Mouse (Mus musculus): ENCODE data around the gene Jakmip3. TPM values are rescaled to one million over a fixed set of nuclear protein-coding genes. Genes with fewer than 3 reads are reported as not detected.

Gene Jakmip3
- total and polyA plus RNA-seq, 3 experiments = not detected

Other genes starting within 250 kb of the Jakmip3 start
- gene Ppp2r2d, start 94.7 kb upstream of the Jakmip3 start, total RNA-seq (2012; rRNA removed) = 29.8 and 30.9 TPM in 2 replicates
- gene Ppp2r2d, start 94.7 kb upstream of the Jakmip3 start, polyA plus RNA-seq (2012; ENCODE audit: insufficient read depth in 1 of 2, insufficient read length in 2 of 2, low read depth in 1 of 2, low replicate concordance in 2 of 2, missing spikeins in 1 of 2) = 10 to 100 TPM in 1 of 2 experiments, not detected in 1; 46.6 TPM
- 2.1 and 2.8 TPM in 2 replicates for gene Mapk1ip1, start 94.5 kb upstream of the Jakmip3 start, total RNA-seq (2012; rRNA removed)
- gene Mapk1ip1, start 94.5 kb upstream of the Jakmip3 start, polyA plus RNA-seq (2012; ENCODE audit: insufficient read depth in 1 of 2, insufficient read length in 2 of 2, low read depth in 1 of 2, low replicate concordance in 2 of 2, missing spikeins in 1 of 2) = 10 to 100 TPM in 1 of 2 experiments, not detected in 1; 12.4 TPM
- gene Bnip3, start 31.2 kb upstream of the Jakmip3 start, total RNA-seq (2012; rRNA removed) = 37.0 and 130 TPM in 2 replicates
- 100 to 1,000 TPM in 1 of 2 experiments, not detected in 1; 135 TPM for gene Bnip3, start 31.2 kb upstream of the Jakmip3 start, polyA plus RNA-seq (2012; ENCODE audit: insufficient read depth in 1 of 2, insufficient read length in 2 of 2, low read depth in 1 of 2, low replicate concordance in 2 of 2, missing spikeins in 1 of 2)
- not detected in 2 replicates for gene Dpysl4, start 145.3 kb downstream of the Jakmip3 start, total RNA-seq (2012; rRNA removed)
- not detected for gene Dpysl4, start 145.3 kb downstream of the Jakmip3 start, polyA plus RNA-seq (2012; ENCODE audit: insufficient read depth in 1 of 2, insufficient read length in 2 of 2, low read depth in 1 of 2, low replicate concordance in 2 of 2, missing spikeins in 1 of 2)

Data from MEL (cell line).